Mouse (Mus musculus): ENCODE results near the gene Psma6. TPM values are rescaled to one million over a fixed set of nuclear protein-coding genes. Genes with fewer than 3 reads are reported as not detected.
"Not testable (repeated sequence)": the region's sequence is repeated elsewhere in the genome, so short reads cannot be mapped to it uniquely, and the experiment has no call there.

Psma6 gene
- total RNA-seq (2021): 100 to 1,000 TPM; 140 to 155 TPM
- long read RNA-seq, experiment 1, transcript Psma6-201 (7 exons, 1,042 nt): major isoform, 205 of 223 reads
- long read RNA-seq, experiment 1, partial matches to known transcripts: 11 of 223 reads
- long read RNA-seq, experiment 1, other reads (novel, unspliced or antisense): 7 of 223 reads
- long read RNA-seq, experiment 2, transcript Psma6-201 (7 exons, 1,042 nt): major isoform, 182 of 198 reads
- long read RNA-seq, experiment 2, partial matches to known transcripts: 12 of 198 reads
- long read RNA-seq, experiment 2, other reads (novel, unspliced or antisense): 4 of 198 reads

- no peak for DNase-seq
Measured at GRCm38 (mm10) chr12:55384023-55384749, at the start of gene Psma6. Psma6 (plus strand) TSS chr12:55384222.

GRCm38 (mm10) chr12:55338490-55338889, 45.5 kb upstream of the Psma6 start:
- DNase-seq: not testable (repeated sequence)

GRCm38 (mm10) chr12:55343045-55343444, 41.0 kb upstream of the Psma6 start:
- DNase-seq: not testable (repeated sequence)

GRCm38 (mm10) chr12:55343998-55344397, 40.0 kb upstream of the Psma6 start:
- no peak for DNase-seq

- DNase-seq: no peak
Measured at GRCm38 (mm10) chr12:55344583-55344982, 39.4 kb upstream of the Psma6 start.

GRCm38 (mm10) chr12:55353423-55353822, 30.6 kb upstream of the Psma6 start:
- DNase-seq: no peak

GRCm38 (mm10) chr12:55354904-55355303, 29.1 kb upstream of the Psma6 start:
- no peak for DNase-seq

- DNase-seq: no peak
Measured at GRCm38 (mm10) chr12:55357303-55357702, 26.7 kb upstream of the Psma6 start.

- no peak for DNase-seq
Measured at GRCm38 (mm10) chr12:55360929-55361328, 23.1 kb upstream of the Psma6 start.

GRCm38 (mm10) chr12:55365083-55365482, 18.9 kb upstream of the Psma6 start:
- no peak for DNase-seq

GRCm38 (mm10) chr12:55372424-55373055, 11.5 kb upstream of the Psma6 start:
- DNase-seq: no peak

GRCm38 (mm10) chr12:55376956-55377609, 6.9 kb upstream of the Psma6 start:
- no peak for DNase-seq

GRCm38 (mm10) chr12:55377610-55377980, 6.4 kb upstream of the Psma6 start:
- no peak for DNase-seq

- DNase-seq: no peak
Measured at GRCm38 (mm10) chr12:55384826-55385225, 804 bp downstream of the Psma6 start.

- DNase-seq: peak; percentile 61
Measured at GRCm38 (mm10) chr12:55385931-55386330, 1.9 kb downstream of the Psma6 start.

- DNase-seq: no peak
Measured at GRCm38 (mm10) chr12:55386456-55386855, 2.4 kb downstream of the Psma6 start.

- no peak for DNase-seq
Measured at GRCm38 (mm10) chr12:55387083-55387787, 3.2 kb downstream of the Psma6 start.

GRCm38 (mm10) chr12:55387788-55388465, 3.9 kb downstream of the Psma6 start:
- no peak for DNase-seq

GRCm38 (mm10) chr12:55388478-55388877, 4.5 kb downstream of the Psma6 start:
- DNase-seq: peak; percentile 57

GRCm38 (mm10) chr12:55389132-55390081, 5.4 kb downstream of the Psma6 start:
- no peak for DNase-seq
